Mouse (Mus musculus) lung, embryonic 16.5 days (tissue): ENCODE measurements at regions not wholly inside any gene's neighbourhood (a gene's known extent, or its start where the extent isn't known, plus 50 kb on each side); places are given as distances from the start of the nearest gene placed in this dataset.

Source experiments
- ATAC-seq: fragments of 200-750 bp; cut with Nextera tagmentation; 2 replicates; pipeline ENCODE4 v1.8.0; 2017; ENCODE audit warnings: low read depth, mild to moderate bottlenecking, moderate library complexity
- H3K27ac ChIP-seq: fragments of 300-500 bp; sonication (generic); 2 replicates; pipeline ENCODE4 v1.5.1; 2014; ENCODE audit warnings: mild to moderate bottlenecking, control low read depth, low read length
- H3K27me3 ChIP-seq: fragments of 300-500 bp; sonication (generic); 2 replicates; pipeline ENCODE4 v1.6.1; 2014; ENCODE audit warnings: low read depth, low read length, mixed read lengths; ENCODE audit not compliant: control insufficient read depth, insufficient read depth
- H3K36me3 ChIP-seq: fragments of 300-500 bp; sonication (generic); 2 replicates; pipeline ENCODE4 v1.6.1; 2014; ENCODE audit warnings: low read length; ENCODE audit not compliant: control insufficient read depth, insufficient read depth
- H3K4me1 ChIP-seq: fragments of 300-500 bp; sonication (generic); replicated peaks from 2 replicates; pipeline ENCODE4 v1.6.1; 2014; ENCODE audit warnings: low read length, mixed read lengths; ENCODE audit not compliant: control insufficient read depth, insufficient read depth
- H3K4me2 ChIP-seq: fragments of 300-500 bp; sonication (generic); 2 replicates; pipeline ENCODE4 v1.6.1; 2014; ENCODE audit warnings: low read depth, low read length, control low read depth
- H3K4me3 ChIP-seq: fragments of 300-500 bp; sonication (generic); 2 replicates; pipeline ENCODE4 v1.5.1; 2014; ENCODE audit warnings: mild to moderate bottlenecking, low read length, control low read depth
- H3K9ac ChIP-seq: fragments of 300-500 bp; sonication (generic); 2 replicates; pipeline ENCODE4 v1.6.1; 2014; ENCODE audit warnings: low read length, control low read depth
- H3K9me3 ChIP-seq: fragments of 300-500 bp; sonication (generic); 2 replicates; pipeline ENCODE4 v1.6.1; 2016; ENCODE audit warnings: low read length; ENCODE audit not compliant: control insufficient read depth
- WGBS: fragments of 180-500 bp; shearing (Covaris S2); extraction: QIAGEN DNeasy Blood & Tissue Kit; methylation state at CpG from one replicate; pipeline ENCODE4 v1.1.7; 2014; 5-methylcytosine and 5-hydroxymethylcytosine counted together

DNA sequence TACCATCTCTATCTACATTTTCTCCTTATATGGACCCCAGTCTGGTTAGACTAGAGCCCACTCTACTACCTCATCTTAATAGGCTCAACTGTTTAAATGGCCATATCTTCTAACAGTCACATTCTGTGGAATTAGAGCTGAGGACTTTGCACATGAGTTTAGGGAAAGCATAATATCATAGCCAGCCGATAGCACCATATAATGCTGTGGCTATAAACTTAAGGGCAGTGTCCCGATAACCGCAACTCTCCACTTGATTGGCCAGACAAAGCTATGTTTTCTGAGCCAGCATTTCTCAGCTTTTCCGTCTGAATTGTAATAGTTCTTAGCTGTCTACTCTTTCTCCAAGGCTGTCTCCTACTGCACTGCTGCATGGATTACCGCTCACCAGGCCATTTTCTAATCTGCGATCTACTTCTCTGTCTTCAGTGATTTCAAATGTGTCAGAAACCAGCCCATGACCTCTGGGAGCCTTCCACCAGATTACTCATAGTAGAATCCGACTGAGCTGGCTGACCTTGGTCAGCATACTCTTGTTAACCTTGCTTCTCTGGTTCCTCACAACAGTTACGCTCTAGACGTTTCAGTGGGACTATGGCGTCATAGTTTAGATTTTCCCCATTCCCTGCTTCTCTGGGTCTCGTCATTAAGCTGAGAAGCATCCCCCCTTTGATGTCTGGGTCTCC, 152.8 kb downstream of the Klf5 start:
- ATAC-seq, result no peak
- Histone ChIP-seq H3K27me3 (no peaks in the 10 kb centered on the region), H3K4me2 (no peak overlapping the region), H3K4me1 (no peaks in the 10 kb centered on the region), H3K36me3 (no peaks in the 10 kb centered on the region), H3K9ac (no peak overlapping the region), H3K9me3 (no peaks in the 10 kb centered on the region), H3K27ac (no peak overlapping the region), H3K4me3 (no peak overlapping the region)
- 84% methylated on average over 11 of the region's 11 CpGs for WGBS

DNA sequence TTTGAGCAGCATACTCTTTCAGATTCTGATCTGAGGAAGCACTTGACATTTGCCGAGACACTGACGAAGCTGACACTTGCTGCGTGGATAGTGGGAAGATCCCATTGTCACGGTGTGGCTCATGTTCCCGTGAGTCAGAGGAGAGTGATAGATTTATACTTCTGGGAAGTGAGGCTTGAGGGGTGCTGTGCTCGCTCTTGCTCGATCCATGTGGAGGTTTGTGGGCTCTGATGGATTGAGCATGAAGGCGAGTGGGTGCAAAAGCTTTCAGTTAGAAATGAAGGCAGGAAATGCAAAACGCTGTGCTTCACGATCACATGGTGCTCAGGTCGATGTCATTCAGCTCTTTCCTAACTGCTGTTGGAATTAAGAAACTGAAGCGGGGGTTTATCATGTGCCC, 155.4 kb downstream of the Klf5 start:
- no peak overlapping the region for H3K27ac ChIP-seq
- H3K9me3 ChIP-seq, result no peaks in the 10 kb centered on the region
- H3K4me1 ChIP-seq, result no peaks in the 10 kb centered on the region
- H3K4me2 ChIP-seq, result no peak overlapping the region
- H3K36me3 ChIP-seq, result no peaks in the 10 kb centered on the region
- WGBS, result 77% methylated on average over 12 of the region's 12 CpGs
- ATAC-seq, result no peak
- H3K4me3 ChIP-seq, result no peak overlapping the region
- H3K27me3 ChIP-seq, result no peaks in the 10 kb centered on the region
- H3K9ac ChIP-seq, result no peak overlapping the region

DNA sequence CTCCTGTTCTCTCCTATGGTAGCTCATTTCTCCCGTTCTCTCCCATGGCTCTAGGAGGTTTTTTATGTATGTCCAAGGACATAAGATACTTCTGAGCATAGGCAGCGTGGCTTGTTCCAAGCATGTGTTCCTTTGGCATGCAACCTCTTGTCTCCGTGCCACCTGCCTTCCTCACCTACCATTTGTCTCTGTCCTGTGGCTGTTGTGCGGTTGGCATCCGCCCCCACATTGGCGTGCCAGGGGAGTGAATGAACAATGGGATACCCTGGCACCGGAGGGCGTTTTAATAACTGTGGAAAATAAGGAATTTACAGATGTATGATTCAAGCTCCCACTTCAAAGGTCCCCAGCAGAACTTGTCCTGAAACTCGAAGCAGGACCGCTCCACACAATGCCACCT, 158.1 kb downstream of the Klf5 start:
- H3K4me1 ChIP-seq, result no peaks in the 10 kb centered on the region
- WGBS, result 90% methylated on average over 10 of the region's 10 CpGs
- H3K9ac ChIP-seq, result no peak overlapping the region
- no peak overlapping the region for H3K4me2 ChIP-seq
- no peaks in the 10 kb centered on the region for H3K36me3 ChIP-seq
- no peak overlapping the region for H3K4me3 ChIP-seq
- H3K27ac ChIP-seq, result no peak overlapping the region
- H3K9me3 ChIP-seq, result no peaks in the 10 kb centered on the region
- no peak for ATAC-seq
- no peaks in the 10 kb centered on the region for H3K27me3 ChIP-seq

DNA sequence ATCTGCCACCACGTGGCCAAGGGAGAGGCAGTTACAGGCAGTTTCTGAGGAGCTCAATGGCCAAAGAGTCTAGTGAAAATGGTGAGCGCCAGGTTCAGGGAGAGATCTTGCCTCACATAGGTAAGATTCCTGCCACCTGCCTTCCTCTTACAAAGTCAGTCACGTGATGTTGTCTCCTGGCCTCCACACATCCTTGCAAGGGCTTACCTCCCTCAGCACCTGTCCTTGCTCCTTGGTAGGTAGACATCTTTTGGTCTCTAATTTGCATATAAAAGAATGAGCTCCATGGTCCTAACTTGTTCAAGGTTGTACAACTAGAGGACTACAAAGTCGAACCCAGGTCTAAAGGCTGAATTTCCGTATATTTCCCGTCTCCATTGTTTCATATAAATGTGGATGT, 159.1 kb downstream of the Klf5 start:
- 82% methylated on average over 6 of the region's 6 CpGs for WGBS
- no peaks in the 10 kb centered on the region for H3K9me3 ChIP-seq
- H3K36me3 ChIP-seq, result no peaks in the 10 kb centered on the region
- H3K9ac ChIP-seq, result no peak overlapping the region
- H3K4me3 ChIP-seq, result no peak overlapping the region
- no peak overlapping the region for H3K4me2 ChIP-seq
- H3K4me1 ChIP-seq, result no peaks in the 10 kb centered on the region
- H3K27ac ChIP-seq, result no peak overlapping the region
- ATAC-seq, result no peak
- no peaks in the 10 kb centered on the region for H3K27me3 ChIP-seq

DNA sequence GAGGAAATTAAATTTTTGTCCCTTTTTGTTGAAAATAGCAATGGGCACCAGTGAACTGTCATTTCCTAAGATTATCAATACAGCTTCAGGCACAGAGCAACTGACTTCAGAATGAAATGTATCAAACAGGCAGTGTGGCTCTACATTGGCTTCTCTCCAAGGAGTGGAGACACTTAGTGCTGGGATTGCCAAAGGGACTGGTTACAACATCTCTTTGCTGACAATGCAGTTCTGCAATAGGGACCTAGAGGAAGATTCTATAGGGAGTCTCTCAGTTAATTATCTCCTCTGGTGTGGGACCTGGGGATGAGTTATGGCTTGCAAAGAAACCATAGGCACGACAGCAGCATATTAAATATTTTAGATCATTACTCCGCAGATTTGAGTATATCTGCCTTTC, 173.6 kb downstream of the Klf5 start:
- Histone ChIP-seq H3K9me3 (no peaks in the 10 kb centered on the region), H3K27ac (no peak overlapping the region), H3K9ac (no peak overlapping the region), H3K4me2 (no peak overlapping the region), H3K4me3 (no peak overlapping the region), H3K27me3 (no peaks in the 10 kb centered on the region), H3K36me3 (no peaks in the 10 kb centered on the region), H3K4me1 (no peaks in the 10 kb centered on the region)
- peak; percentile 59; the same call in 1 of the 2 replicates for ATAC-seq
- 69% methylated on average over 2 of the region's 2 CpGs for WGBS

DNA sequence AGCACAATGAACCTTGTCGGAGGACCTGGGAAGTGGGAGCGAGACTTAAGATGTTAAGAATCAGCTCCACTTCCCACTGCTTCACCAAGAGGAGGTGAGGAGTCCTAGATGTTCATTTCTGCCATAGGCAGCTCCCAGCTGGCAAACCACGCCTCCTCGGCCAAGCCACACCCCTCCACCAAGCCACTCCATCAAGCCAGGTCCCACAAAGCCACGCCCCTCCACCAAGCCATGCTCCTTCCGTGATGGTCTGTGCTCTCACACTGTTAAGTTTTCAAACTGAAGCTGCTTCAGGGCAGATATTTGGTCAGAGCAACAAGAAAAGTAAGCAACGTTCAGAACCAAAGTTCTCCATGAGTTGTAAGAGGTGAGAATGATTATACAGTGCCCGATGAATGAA, 176.8 kb downstream of the Klf5 start:
- 53% methylated on average over 8 of the region's 8 CpGs for WGBS
- Histone ChIP-seq H3K4me2 (no peak overlapping the region), H3K9me3 (no peaks in the 10 kb centered on the region), H3K4me3 (no peak overlapping the region), H3K9ac (no peak overlapping the region), H3K27ac (no peak overlapping the region), H3K4me1 (no peaks in the 10 kb centered on the region), H3K27me3 (no peaks in the 10 kb centered on the region), H3K36me3 (no peaks in the 10 kb centered on the region)
- no peak for ATAC-seq

DNA sequence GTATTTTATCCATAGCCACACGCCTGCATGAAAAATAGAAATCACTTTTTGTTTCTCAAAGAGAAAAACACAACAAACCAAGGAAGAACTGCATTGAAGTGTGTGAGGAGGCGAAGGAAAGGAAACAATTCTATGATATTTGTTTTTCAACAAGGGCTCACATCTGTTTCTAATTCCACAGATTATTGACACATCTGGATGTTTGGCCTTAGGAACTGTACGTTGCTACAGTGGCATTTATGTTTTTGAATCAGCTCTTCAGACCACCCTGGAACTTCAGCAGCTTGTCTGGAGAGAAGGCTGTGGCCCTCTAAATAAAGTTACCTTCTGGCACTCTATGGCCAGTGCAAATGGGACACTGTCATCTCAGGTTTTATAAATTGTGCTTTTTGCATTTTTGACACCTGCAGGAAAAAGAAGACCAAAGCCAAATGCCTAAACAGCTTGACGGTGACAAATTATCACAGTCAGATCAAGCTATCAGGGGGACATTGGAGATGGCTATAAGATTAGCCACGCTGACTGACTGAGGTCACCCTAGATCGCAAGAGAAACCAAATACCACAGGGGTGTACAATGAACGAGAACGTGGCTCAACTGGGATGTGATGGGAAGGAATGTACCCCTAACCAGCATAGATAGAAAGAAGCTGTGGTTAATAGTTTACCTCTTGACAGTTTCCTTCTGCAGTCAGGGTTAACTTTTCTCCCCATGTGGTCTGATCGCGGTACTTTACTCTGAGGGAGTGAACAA, 182.0 kb downstream of the Klf5 start:
- Histone ChIP-seq H3K4me3 (no peak overlapping the region), H3K4me2 (no peak overlapping the region), H3K4me1 (no peaks in the 10 kb centered on the region), H3K9ac (no peak overlapping the region), H3K9me3 (no peaks in the 10 kb centered on the region), H3K36me3 (no peaks in the 10 kb centered on the region), H3K27ac (no peak overlapping the region), H3K27me3 (no peaks in the 10 kb centered on the region)
- WGBS, result 53% methylated on average over 10 of the region's 10 CpGs
- ATAC-seq, result no peak

DNA sequence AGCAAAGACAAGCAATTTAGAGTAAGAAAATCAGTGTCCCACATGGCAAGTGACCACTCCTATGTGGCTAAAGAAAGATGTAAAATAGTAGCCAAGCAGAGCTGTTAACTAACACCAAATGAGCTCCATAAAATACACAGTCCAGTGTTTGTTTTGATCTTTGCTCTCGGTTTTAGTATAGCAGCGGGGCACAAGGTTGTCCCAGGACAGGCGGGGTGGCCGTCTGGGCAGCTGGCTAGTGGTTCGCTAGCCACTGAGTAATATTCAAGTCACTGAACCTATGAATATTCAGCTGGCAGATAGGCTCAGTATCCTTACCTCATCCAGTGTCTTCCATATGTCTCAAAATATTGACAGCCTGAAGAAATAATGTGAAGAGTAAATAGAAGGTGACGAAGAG, 189.5 kb downstream of the Klf5 start:
- Histone ChIP-seq H3K27me3 (no peaks in the 10 kb centered on the region), H3K4me2 (no peak overlapping the region), H3K36me3 (no peaks in the 10 kb centered on the region), H3K4me3 (no peak overlapping the region), H3K9me3 (no peaks in the 10 kb centered on the region), H3K27ac (no peak overlapping the region), H3K4me1 (no peaks in the 10 kb centered on the region), H3K9ac (no peak overlapping the region)
- ATAC-seq, result no peak
- 48% methylated on average over 6 of the region's 6 CpGs for WGBS

DNA sequence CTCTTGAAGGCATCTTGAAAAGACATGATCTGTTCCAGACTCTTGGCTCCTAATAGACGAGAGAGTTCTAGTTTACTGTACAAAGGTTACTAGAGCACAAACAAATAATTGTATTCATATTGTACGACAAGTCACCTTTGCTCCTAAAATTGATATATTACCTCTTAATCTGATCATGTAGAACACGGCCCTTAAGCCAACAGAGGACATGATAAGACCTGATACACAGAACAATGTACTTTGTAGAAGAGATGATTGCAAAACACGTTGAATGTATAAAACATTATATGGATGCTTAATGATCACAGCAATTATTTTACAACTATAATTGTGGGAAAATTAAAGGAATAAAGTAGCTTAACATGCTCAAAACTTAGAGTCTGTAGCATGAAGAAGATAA, 194.7 kb downstream of the Klf5 start:
- Histone ChIP-seq H3K27ac (no peak overlapping the region), H3K4me2 (no peak overlapping the region), H3K36me3 (no peaks in the 10 kb centered on the region), H3K27me3 (no peaks in the 10 kb centered on the region), H3K9me3 (no peaks in the 10 kb centered on the region), H3K4me1 (no peaks in the 10 kb centered on the region), H3K4me3 (no peak overlapping the region), H3K9ac (no peak overlapping the region)
- no peak for ATAC-seq
- 68% methylated on average over 4 of the region's 4 CpGs for WGBS
